Mouse (Mus musculus) small intestine, adult 2 months (tissue): Measurements from ENCODE around the gene Bcan. TPM values are rescaled to one million over a fixed set of nuclear protein-coding genes. Genes with fewer than 3 reads are reported as not detected.
A peak's percentile ranks its signal among the peaks of the same experiment; 100 is the strongest.

Experiments
- H3K27ac ChIP-seq: fragments of 200-500 bp; 2 replicates; pipeline ENCODE4 v1.5.1; 2012; ENCODE audit warnings: low read depth, low read length, control low read depth, inconsistent platforms; ENCODE audit not compliant: insufficient read depth
- H3K27me3 ChIP-seq: fragments of 200-500 bp; 2 replicates; pipeline ENCODE4 v1.6.1; 2012; ENCODE audit warnings: mild to moderate bottlenecking, moderate library complexity, low read length, inconsistent platforms; ENCODE audit not compliant: control insufficient read depth, insufficient read depth
- H3K36me3 ChIP-seq: fragments of 200-500 bp; 2 replicates; pipeline ENCODE4 v1.6.1; 2012; ENCODE audit warnings: mild to moderate bottlenecking, low read length, control low read depth, inconsistent platforms; ENCODE audit not compliant: control insufficient read depth, insufficient read depth
- H3K4me1 ChIP-seq: fragments of 200-500 bp; 2 replicates; pipeline ENCODE4 v1.6.1; 2012; ENCODE audit warnings: low read length, inconsistent platforms, mixed read lengths; ENCODE audit not compliant: control insufficient read depth, insufficient read depth, insufficient read length
- H3K4me3 ChIP-seq: fragments of 200-500 bp; 2 replicates; pipeline ENCODE4 v1.5.1; 2012; ENCODE audit warnings: low read depth, mild to moderate bottlenecking, control low read depth, inconsistent platforms, low read length, moderate library complexity
- CTCF ChIP-seq: fragments of 200-500 bp; IDR thresholded peaks from 2 replicates; pipeline ENCODE4 v1.5.1; 2012; ENCODE audit warnings: low read depth, mild to moderate bottlenecking, control low read depth, inconsistent platforms, low read length, moderate library complexity, mixed read lengths; ENCODE audit not compliant: insufficient replicate concordance, insufficient read length; ENCODE audit errors: extremely low read depth
- POLR2A ChIP-seq: fragments of 200-500 bp; IDR thresholded peaks from 2 replicates; pipeline ENCODE4 v1.6.1; 2012; ENCODE audit warnings: low read depth, mild to moderate bottlenecking, control low read depth, inconsistent platforms, low read length, moderate library complexity
- WGBS: fragments of 180-500 bp; shearing (Covaris S2); methylation state at CpG from one replicate; pipeline ENCODE4 v1.1.7; 2018; 5-methylcytosine and 5-hydroxymethylcytosine counted together
- polyA plus RNA-seq: library from polyadenylated mRNA; depleted of rRNA; stranded (reverse); fragments of >200 nt; gene quantifications from 2 replicates; pipeline ENCODE4 v1.2.3, GENCODE M21; 2012; rRNA removed

Bcan gene
- polyA plus RNA-seq: 0.04 and 0.24 TPM in 2 replicates

DNA sequence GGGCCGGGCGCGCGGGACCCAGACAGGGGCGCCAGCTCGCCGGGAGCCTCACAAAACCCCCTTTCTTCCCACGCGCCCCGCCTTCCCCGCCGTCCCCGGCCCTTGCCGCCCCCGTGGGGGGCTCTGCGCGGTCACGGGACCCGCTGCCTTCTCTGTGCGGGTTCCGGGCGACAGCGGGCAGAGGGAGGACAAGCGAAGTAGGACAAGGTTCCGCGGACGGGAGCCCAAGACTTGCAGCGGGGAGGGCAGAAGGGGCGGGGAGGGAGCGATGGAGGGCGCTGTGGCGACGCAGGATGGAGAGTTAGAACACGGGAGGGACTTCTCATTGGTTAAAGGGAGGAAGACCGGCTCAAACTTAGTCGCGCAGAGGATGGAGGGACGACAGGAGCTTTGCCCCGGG is at the start of gene Bcan:
Gene Bcan (minus strand): TSS at position 50 of the 400 bp plus-strand sequence.
- H3K4me3 ChIP-seq: no peak within 1 kb of the TSS; the same call in 1 of the 2 replicates
- H3K27me3 ChIP-seq: peaks cover 70% of the 10 kb centered on the region
- no peak for TF ChIP-seq CTCF
- H3K27ac ChIP-seq: no peak within 1 kb of the TSS
- no peaks in the 10 kb centered on the region for H3K36me3 ChIP-seq
- WGBS: 2% methylated on average over 39 of the region's 39 CpGs
- H3K4me1 ChIP-seq: peaks cover 5% of the 10 kb centered on the region

DNA sequence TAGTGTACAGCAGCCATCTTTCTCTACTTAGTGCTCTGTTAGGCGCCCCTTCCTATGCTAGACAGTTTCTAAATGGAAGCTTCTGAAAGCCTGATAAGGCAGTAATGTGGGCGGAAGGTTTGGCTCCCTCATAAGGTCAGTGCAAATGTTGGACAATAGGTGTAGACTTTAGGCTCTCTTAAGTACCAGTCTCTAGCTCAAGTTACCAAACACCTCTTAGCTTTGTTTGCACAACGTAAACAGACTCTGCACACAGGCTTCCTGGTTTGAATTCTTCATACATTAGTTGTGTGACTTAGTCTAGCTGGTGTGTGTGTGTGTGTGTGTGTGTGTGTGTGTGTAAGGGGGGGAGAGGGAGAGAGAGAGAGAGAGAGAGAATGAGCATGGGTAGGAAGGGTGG is 49.5 kb upstream of the Bcan start:
- Histone ChIP-seq H3K27ac (no peak overlapping the region), H3K36me3 (peaks cover 7% of the 10 kb centered on the region), H3K27me3 (no peaks in the 10 kb centered on the region), H3K4me3 (no peak overlapping the region), H3K4me1 (no peaks in the 10 kb centered on the region)
- WGBS: 66% methylated on average over 3 of the region's 3 CpGs
- TF ChIP-seq CTCF (no peak), POLR2A (no peak)

DNA sequence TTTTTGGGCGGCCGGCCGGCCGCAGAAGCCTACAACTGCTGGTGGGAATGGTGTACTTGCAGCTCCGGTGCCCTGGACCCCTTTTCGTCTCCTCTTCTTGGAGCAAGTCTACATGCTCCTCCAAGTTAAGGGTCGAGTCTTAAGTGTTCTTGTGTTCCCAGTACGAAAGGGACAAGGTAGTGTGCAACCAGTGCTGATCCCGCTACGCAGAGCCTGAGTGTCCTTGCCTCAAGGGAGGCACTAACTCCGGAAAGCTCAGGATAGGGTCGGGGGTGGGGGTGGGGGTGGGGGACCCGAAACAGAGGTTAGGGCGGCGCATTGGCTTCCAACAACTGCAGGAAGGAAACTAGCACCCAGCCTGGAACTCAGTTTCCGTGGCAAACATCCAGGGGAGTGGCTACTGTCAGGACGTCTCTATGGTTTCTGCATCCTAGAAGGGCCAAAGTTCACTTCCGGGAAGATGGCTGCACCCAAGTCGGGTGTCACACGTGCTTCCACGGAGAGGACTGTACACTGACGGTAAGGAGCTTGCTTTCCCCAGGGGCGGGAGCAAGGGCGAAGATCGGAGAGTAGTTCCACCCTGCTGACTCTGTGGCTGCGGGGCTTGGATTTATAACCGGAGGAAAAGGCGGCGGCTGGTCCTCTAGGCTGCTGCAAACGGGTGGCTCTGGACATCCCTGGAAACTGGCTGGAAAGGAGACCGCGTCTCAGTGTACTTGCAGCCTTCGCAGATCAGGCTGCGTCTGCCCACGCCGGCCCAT is 42.8 kb upstream of the Bcan start, which contains the start of gene Gpatch4:
Gene Gpatch4 (plus strand): TSS at position 448 of the 761 bp plus-strand sequence.
- H3K36me3 ChIP-seq: no peaks in the 10 kb centered on the region
- 9% methylated on average over 36 of the region's 36 CpGs for WGBS
- H3K4me3 ChIP-seq: peak within 1 kb of the TSS; percentile 84
- H3K27ac ChIP-seq: no peak within 1 kb of the TSS
- TF ChIP-seq CTCF (no peak), POLR2A (peak; percentile 57; the same call in 1 of the 2 replicates)
- no peaks in the 10 kb centered on the region; the same call in 1 of the 2 replicates for H3K27me3 ChIP-seq
- H3K4me1 ChIP-seq: no peaks in the 10 kb centered on the region

DNA sequence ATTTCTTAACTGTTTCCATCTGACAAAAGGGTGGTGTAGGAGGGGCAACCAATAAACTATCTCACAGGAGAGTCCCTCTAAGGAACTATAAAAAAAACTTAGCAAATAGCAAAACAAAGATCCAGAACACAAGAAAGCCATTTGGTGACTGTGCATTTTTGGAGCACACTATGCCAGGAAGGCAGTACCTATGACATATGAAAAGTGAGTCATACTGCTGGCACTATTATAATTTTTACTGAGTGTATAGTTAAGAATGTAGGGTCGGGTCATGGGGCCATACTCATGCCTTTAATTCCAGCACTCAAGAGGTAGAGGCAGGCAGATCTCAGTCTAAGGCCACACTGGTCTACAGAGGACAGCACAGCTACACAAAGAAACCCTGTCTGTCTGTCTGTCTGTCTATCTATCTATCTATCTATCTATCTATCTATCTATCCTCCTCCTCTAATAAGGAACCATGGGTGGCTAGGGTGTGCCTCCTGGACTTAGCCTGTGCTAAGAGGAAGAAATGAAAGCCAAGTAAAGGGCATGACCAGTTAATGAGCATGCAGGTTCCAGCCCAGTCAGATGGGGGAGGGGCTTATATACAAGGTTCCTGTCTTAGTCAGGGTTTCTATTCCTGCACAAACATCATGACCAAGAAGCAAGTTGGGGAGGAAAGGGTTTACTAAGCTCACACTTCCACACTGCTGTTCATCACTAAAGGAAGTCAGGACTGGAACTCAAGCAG is 35.7 kb upstream of the Bcan start:
- H3K27me3 ChIP-seq: peaks cover 5% of the 10 kb centered on the region; the same call in 1 of the 2 replicates
- no peak overlapping the region for H3K4me3 ChIP-seq
- TF ChIP-seq CTCF (no peak), POLR2A (no peak)
- no peak overlapping the region for H3K27ac ChIP-seq
- H3K4me1 ChIP-seq: no peaks in the 10 kb centered on the region
- no peaks in the 10 kb centered on the region for H3K36me3 ChIP-seq
- 33% methylated on average over 1 of the region's 1 CpGs for WGBS

DNA sequence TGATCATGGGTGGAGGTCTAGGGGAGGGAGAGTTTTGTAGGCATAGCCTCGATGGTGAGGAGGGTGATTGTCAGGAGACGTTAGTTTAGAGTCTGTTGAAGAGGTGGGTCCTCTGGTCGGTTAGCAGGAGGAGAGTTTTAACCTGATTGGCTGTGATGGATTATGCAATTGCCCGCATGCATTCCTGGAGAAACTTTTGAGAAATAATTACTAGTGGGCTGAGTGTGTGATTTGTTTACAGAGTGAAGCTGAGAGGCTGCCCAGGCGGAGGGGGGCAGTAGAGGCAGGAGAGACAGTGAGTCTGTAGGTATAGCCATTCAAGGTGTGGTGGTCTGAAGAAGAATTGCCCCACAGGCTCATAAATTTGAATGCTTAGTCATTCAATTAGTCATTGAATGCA is 33.5 kb upstream of the Bcan start:
- Histone ChIP-seq H3K4me3 (no peak overlapping the region), H3K27ac (no peak overlapping the region), H3K4me1 (no peaks in the 10 kb centered on the region), H3K36me3 (no peaks in the 10 kb centered on the region), H3K27me3 (peaks cover 5% of the 10 kb centered on the region; the same call in 1 of the 2 replicates)
- WGBS: 43% methylated on average over 5 of the region's 5 CpGs
- no peak for TF ChIP-seq POLR2A
- TF ChIP-seq CTCF: no peak

DNA sequence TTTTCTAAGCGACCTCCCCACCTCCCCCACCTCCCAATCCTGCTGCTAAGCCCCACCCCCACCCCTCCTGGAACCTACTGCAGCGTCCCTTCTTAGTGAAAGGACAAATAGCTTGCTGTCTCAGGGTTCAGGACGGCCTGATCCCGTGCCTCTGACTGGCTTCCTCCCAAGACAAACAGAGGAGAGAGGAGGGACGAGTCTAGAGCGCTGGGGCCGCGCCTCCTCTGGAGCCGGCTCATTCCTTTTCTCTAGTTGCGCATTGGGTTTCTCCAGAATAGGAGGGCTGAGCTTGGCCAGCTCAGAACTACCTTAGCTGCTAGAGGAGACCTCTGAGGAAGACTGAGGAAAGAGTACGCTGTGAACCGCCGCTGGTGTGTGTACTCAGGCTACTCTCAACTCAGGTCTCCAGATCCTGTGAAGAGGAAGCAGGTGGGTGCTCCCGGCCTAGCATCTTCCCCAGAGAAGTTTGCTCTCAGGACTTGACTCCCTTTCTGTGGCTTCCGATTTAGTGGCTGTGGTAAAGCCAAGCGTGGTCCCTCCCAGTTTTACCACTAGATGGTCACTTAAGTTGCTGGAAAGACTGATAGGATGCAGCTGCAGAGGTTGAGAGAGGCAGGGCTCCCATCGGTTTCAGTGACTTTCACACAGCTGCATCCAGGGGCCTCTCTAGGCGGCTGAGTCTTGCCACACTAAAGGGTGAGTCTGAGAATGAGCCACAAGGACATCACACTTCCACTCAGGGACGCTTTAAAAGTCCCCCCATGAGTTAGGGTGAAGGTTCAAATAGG is 30.8 kb upstream of the Bcan start:
- H3K4me3 ChIP-seq: no peak overlapping the region
- 9% methylated on average over 19 of the region's 19 CpGs for WGBS

More for the DNA sequence above, 30.8 kb upstream of the Bcan start:
- H3K36me3 ChIP-seq: no peaks in the 10 kb centered on the region
- H3K27me3 ChIP-seq: peaks cover 4% of the 10 kb centered on the region; the same call in 1 of the 2 replicates
- H3K4me1 ChIP-seq: no peaks in the 10 kb centered on the region
- no peak for TF ChIP-seq POLR2A
- no peak for TF ChIP-seq CTCF
- H3K27ac ChIP-seq: no peak overlapping the region
